Mouse (Mus musculus) CH12.LX (cell line): ENCODE results near the gene Actl6b. TPM values are rescaled to one million over a fixed set of nuclear protein-coding genes. Genes with fewer than 3 reads are reported as not detected.

Experiments
- DNase-seq: peaks from one replicate; pipeline ENCODE4 v3.0.0-alpha.2; 2013; ENCODE audit errors: extremely low read depth
- H3K27ac ChIP-seq: 2 replicates; pipeline ENCODE4 v1.5.1; 2012; ENCODE audit warnings: low read depth, mild to moderate bottlenecking, control low read depth, moderate library complexity; ENCODE audit not compliant: insufficient read depth
- H3K27me3 ChIP-seq: replicated peaks from 2 replicates; pipeline ENCODE3; 2012; ENCODE audit warnings: inconsistent platforms
- H3K36me3 ChIP-seq, 2 experiments: replicated peaks in 1 of 2; 2 replicates each; pipeline versions ENCODE3 to v1.6.1; 2012; ENCODE audit warnings: inconsistent platforms in 1 of 2, low read length in 1 of 2, mild to moderate bottlenecking in 1 of 2, mixed read lengths in 1 of 2, moderate library complexity in 1 of 2; ENCODE audit not compliant: control insufficient read depth in 1 of 2, insufficient read depth in 1 of 2
- H3K4me1 ChIP-seq, 2 experiments: 2 replicates each; pipeline ENCODE4 v1.6.1; 2012; ENCODE audit warnings: inconsistent platforms in 1 of 2, moderate library complexity in 1 of 2; ENCODE audit not compliant: insufficient read depth in 2 of 2, control insufficient read depth in 1 of 2
- H3K4me2 ChIP-seq: 2 replicates; pipeline ENCODE4 v1.6.1; 2012; ENCODE audit warnings: low read depth, mild to moderate bottlenecking, control low read depth; ENCODE audit not compliant: poor library complexity, insufficient read depth, severe bottlenecking
- H3K4me3 ChIP-seq, 3 experiments: fragments of 150-350 bp in 1 of 3; sonication (generic) in 1 of 3; replicated peaks in 1 of 3; 2 replicates each; pipeline versions ENCODE3 to v1.5.1; 2011 to 2012; ENCODE audit warnings: low read depth in 2 of 3, low read length in 2 of 3, mild to moderate bottlenecking in 2 of 3, moderate library complexity in 2 of 3, control low read depth in 1 of 3, improper control_type of control experiment in 1 of 3, inconsistent platforms in 1 of 3, mixed read lengths in 1 of 3; ENCODE audit not compliant: poor library complexity in 1 of 3
- H3K79me2 ChIP-seq: replicated peaks from 2 replicates; pipeline ENCODE4 v1.6.1; 2012; ENCODE audit warnings: mild to moderate bottlenecking, moderate library complexity; ENCODE audit not compliant: control insufficient read depth, poor library complexity, insufficient read depth, severe bottlenecking; ENCODE audit errors: extremely low read depth
- H3K9ac ChIP-seq: 2 replicates; pipeline ENCODE4 v1.6.1; 2012; ENCODE audit warnings: low read depth, mild to moderate bottlenecking, control low read depth, moderate library complexity; ENCODE audit not compliant: insufficient read depth
- H3K9me3 ChIP-seq: replicated peaks from 2 replicates; pipeline ENCODE3; 2012; ENCODE audit warnings: low read length, inconsistent platforms, mixed read lengths
- BHLHE40 ChIP-seq: IDR thresholded peaks from 2 replicates; pipeline ENCODE4 v1.6.1; 2011; ENCODE audit warnings: mild to moderate bottlenecking, low read depth, low read length, improper control_type of control experiment
- CTCF ChIP-seq, 2 experiments: IDR thresholded peaks in 1 of 2; conservative IDR thresholded peaks in 1 of 2; 2 replicates each; pipeline ENCODE4 v1.5.1; 2011 to 2012; ENCODE audit warnings: low read depth in 2 of 2, low read length in 2 of 2, improper control_type of control experiment in 1 of 2, inconsistent platforms in 1 of 2, mild to moderate bottlenecking in 1 of 2, moderate library complexity in 1 of 2
- E2F4 ChIP-seq: IDR thresholded peaks from 2 replicates; pipeline ENCODE4 v1.6.1; 2011; ENCODE audit warnings: low read depth, low read length, improper control_type of control experiment; ENCODE audit not compliant: insufficient replicate concordance
- ELF1 ChIP-seq: IDR thresholded peaks from 2 replicates; pipeline ENCODE4 v1.6.1; 2014; ENCODE audit warnings: low read depth, mild to moderate bottlenecking, inconsistent platforms, low read length, improper control_type of control experiment
- ETS1 ChIP-seq: conservative IDR thresholded peaks from 2 replicates; pipeline ENCODE4 v1.6.1; 2012; ENCODE audit warnings: low read depth, mild to moderate bottlenecking, inconsistent platforms, low read length, improper control_type of control experiment, moderate library complexity
- GABPA ChIP-seq: IDR thresholded peaks from 2 replicates; pipeline ENCODE4 v1.6.1; 2012; ENCODE audit warnings: low read depth, low read length, improper control_type of control experiment, inconsistent platforms; ENCODE audit not compliant: insufficient replicate concordance
- JUN ChIP-seq: IDR thresholded peaks from 2 replicates; pipeline ENCODE4 v1.6.1; 2011; ENCODE audit warnings: low read depth, mild to moderate bottlenecking, low read length, improper control_type of control experiment, moderate library complexity; ENCODE audit not compliant: insufficient read depth
- JUND ChIP-seq: conservative IDR thresholded peaks from 2 replicates; pipeline ENCODE4 v1.6.1; 2011; ENCODE audit warnings: low read depth, low read length, improper control_type of control experiment
- MAFK ChIP-seq: IDR thresholded peaks from 2 replicates; pipeline ENCODE4 v1.6.1; 2011; ENCODE audit warnings: low read length, improper control_type of control experiment; ENCODE audit not compliant: insufficient replicate concordance
- MAZ ChIP-seq: IDR thresholded peaks from 2 replicates; pipeline ENCODE4 v1.6.1; 2012; ENCODE audit warnings: low read depth, mild to moderate bottlenecking, inconsistent platforms, low read length, improper control_type of control experiment, moderate library complexity
- MEF2A ChIP-seq: IDR thresholded peaks from 2 replicates; pipeline ENCODE4 v1.6.1; 2014; ENCODE audit warnings: low read depth, mild to moderate bottlenecking, inconsistent platforms, low read length, improper control_type of control experiment, borderline replicate concordance
- NRF1 ChIP-seq: IDR thresholded peaks from 2 replicates; pipeline ENCODE4 v1.6.1; 2014; ENCODE audit warnings: low read depth, mild to moderate bottlenecking, inconsistent platforms, low read length, improper control_type of control experiment, moderate library complexity
- PAX5 ChIP-seq: IDR thresholded peaks from 2 replicates; pipeline ENCODE4 v1.6.1; 2012; ENCODE audit warnings: low read length, inconsistent platforms, mixed read lengths
- POLR2AphosphoS2 ChIP-seq: IDR thresholded peaks from 2 replicates; pipeline ENCODE4 v1.6.1; 2011; ENCODE audit warnings: low read depth, low read length, improper control_type of control experiment
- RAD21 ChIP-seq: IDR thresholded peaks from 2 replicates; pipeline ENCODE4 v1.6.1; 2011; ENCODE audit warnings: low read depth, mild to moderate bottlenecking, low read length, improper control_type of control experiment, moderate library complexity
- RCOR1 ChIP-seq: conservative IDR thresholded peaks from 2 replicates; pipeline ENCODE4 v1.6.1; 2012; ENCODE audit warnings: low read depth, mild to moderate bottlenecking, inconsistent platforms, low read length, improper control_type of control experiment
- SIN3A ChIP-seq: IDR thresholded peaks from 2 replicates; pipeline ENCODE4 v1.6.1; 2012; ENCODE audit warnings: low read length, improper control_type of control experiment, inconsistent platforms
- SMC3 ChIP-seq: IDR thresholded peaks from 2 replicates; pipeline ENCODE4 v1.6.1; 2011; ENCODE audit warnings: low read depth, low read length, improper control_type of control experiment
- TCF12 ChIP-seq: IDR thresholded peaks from 2 replicates; pipeline ENCODE4 v1.6.1; 2014; ENCODE audit warnings: low read depth, mild to moderate bottlenecking, inconsistent platforms, low read length, improper control_type of control experiment
- UBTF ChIP-seq: IDR thresholded peaks from 2 replicates; pipeline ENCODE4 v1.6.1; 2012; ENCODE audit warnings: low read depth, mild to moderate bottlenecking, inconsistent platforms, low read length, improper control_type of control experiment, moderate library complexity
- USF2 ChIP-seq: conservative IDR thresholded peaks from 2 replicates; pipeline ENCODE4 v1.6.1; 2011; ENCODE audit warnings: low read depth, low read length, improper control_type of control experiment
- ZC3H11A ChIP-seq: IDR thresholded peaks from 2 replicates; pipeline ENCODE4 v1.6.1; 2012; ENCODE audit warnings: low read depth, mild to moderate bottlenecking, inconsistent platforms, low read length, improper control_type of control experiment
- dilution Hi-C: fragments of 300-500 bp; cut with MboI; formaldehyde crosslinking; loops from 2 replicates; pipeline ENCODE4 v1.14.3; 2020; ENCODE audit warnings: low sequenced_read_pairs; ENCODE audit not compliant: extremely low pct_unique_long_range_greater_than_20kb, extremely low pct_ligation_motif_present
- in situ Hi-C: fragments of 300-500 bp; cut with MboI; formaldehyde crosslinking; loops from 3 replicates; pipeline ENCODE4 v1.14.3; 2019; ENCODE audit warnings: low sequenced_read_pairs, low pct_ligation_motif_present, low pct_unique_long_range_greater_than_20kb, mixed read lengths
- polyA plus RNA-seq: library from polyadenylated mRNA; unstranded; fragments of >175 nt; gene quantifications from 2 replicates; pipeline ENCODE4 v1.2.1, GENCODE M21; 2012; ENCODE audit warnings: low read depth; ENCODE audit not compliant: insufficient read length
- total RNA-seq, 2 experiments: library from RNA; depleted of rRNA; stranded (reverse); fragments of 300-350 nt in 1 of 2; fragments of >200 nt in 1 of 2; gene quantifications; 2 replicates each; pipeline ENCODE4 v1.2.3; 2012 to 2014

Actl6b gene
- total and polyA plus RNA-seq, 3 experiments = not detected

- H3K4me1 ChIP-seq = peaks cover 3 to 35% of the 10 kb centered on the region in 2 experiments; a peak in 3 of 4 replicates
- H3K4me2 ChIP-seq = no peak overlapping the region
- H3K27ac ChIP-seq = no peak overlapping the region
- H3K9ac ChIP-seq = no peak overlapping the region
- no peak overlapping the region for H3K4me3 ChIP-seq
- no peak for DNase-seq
- peaks cover 11% of the 10 kb centered on the region for H3K27me3 ChIP-seq
- H3K9me3 ChIP-seq = no peaks in the 10 kb centered on the region
- dilution Hi-C loops (no loop called here), in situ Hi-C loops (loop anchor here (25.0 kb wide), 1 partner anchor 249 kb away; no protein-coding TSS in a partner anchor)
- TF ChIP-seq ELF1 (no peak), GABPA (no peak), MAZ (no peak), CTCF (conservative IDR thresholded peaks at IDR 0.05 in 1 of 2, IDR thresholded peaks at IDR 0.05 in 1 of 2; ENCODE audit: low read depth in 2 of 2, low read length in 2 of 2) (peak in 1 of 2 experiments; percentile 68; a peak in 2 of 4 replicates), RCOR1 (no peak), BHLHE40 (no peak), NRF1 (no peak), RAD21 (peak; percentile 44), SMC3 (peak; percentile 48), MAFK (no peak), ETS1 (no peak), E2F4 (no peak), SIN3A (no peak), ZC3H11A (no peak), TCF12 (no peak)
- peaks cover 4 to 46% of the 10 kb centered on the region in 2 experiments for H3K36me3 ChIP-seq
- H3K79me2 ChIP-seq = peaks cover 26% of the 10 kb centered on the region
These were observed 40.2 kb upstream of the Actl6b start for GRCm38 (mm10) chr5:137512847-137513794.

GRCm38 (mm10) chr5:137513951-137514721, 39.2 kb upstream of the Actl6b start:
- Histone ChIP-seq H3K9ac (no peak overlapping the region), H3K36me3 (peaks cover 11 to 56% of the 10 kb centered on the region in 2 experiments), H3K27me3 (peaks cover 3% of the 10 kb centered on the region), H3K9me3 (no peaks in the 10 kb centered on the region), H3K4me3 (no peak overlapping the region), H3K79me2 (peaks cover 26% of the 10 kb centered on the region), H3K4me2 (no peak overlapping the region), H3K27ac (no peak overlapping the region), H3K4me1 (peaks cover 3 to 35% of the 10 kb centered on the region in 2 experiments; a peak in 3 of 4 replicates)
- in situ Hi-C loops = loop anchor here (25.0 kb wide), 1 partner anchor 248 kb away; no protein-coding TSS in a partner anchor
- TF ChIP-seq POLR2AphosphoS2 = no peak
- TF ChIP-seq UBTF = no peak
- TF ChIP-seq MEF2A = no peak
- no peak for TF ChIP-seq E2F4
- TF ChIP-seq NRF1 = no peak
- TF ChIP-seq GABPA = no peak
- no peak for TF ChIP-seq TCF12
- no peak for TF ChIP-seq RCOR1
- no peak for TF ChIP-seq BHLHE40
- no peak for TF ChIP-seq MAFK
- no peak for TF ChIP-seq RAD21
- TF ChIP-seq JUN = no peak
- no peak for TF ChIP-seq USF2
- TF ChIP-seq MAZ = no peak
- TF ChIP-seq SIN3A = no peak
- no peak for TF ChIP-seq ETS1
- TF ChIP-seq ZC3H11A = no peak
- TF ChIP-seq JUND = no peak
- no peak for TF ChIP-seq PAX5
- dilution Hi-C loops = no loop called here
- DNase-seq = no peak
